Mouse (Mus musculus): ENCODE results near the gene Ccdc57. TPM values are rescaled to one million over a fixed set of nuclear protein-coding genes. Genes with fewer than 3 reads are reported as not detected.
"Not testable (repeated sequence)": the region's sequence is repeated elsewhere in the genome, so short reads cannot be mapped to it uniquely, and the experiment has no call there.

Ccdc57 gene
- polyA plus RNA-seq, 1 experiment from 2014 or later: 8.2 TPM

DNA sequence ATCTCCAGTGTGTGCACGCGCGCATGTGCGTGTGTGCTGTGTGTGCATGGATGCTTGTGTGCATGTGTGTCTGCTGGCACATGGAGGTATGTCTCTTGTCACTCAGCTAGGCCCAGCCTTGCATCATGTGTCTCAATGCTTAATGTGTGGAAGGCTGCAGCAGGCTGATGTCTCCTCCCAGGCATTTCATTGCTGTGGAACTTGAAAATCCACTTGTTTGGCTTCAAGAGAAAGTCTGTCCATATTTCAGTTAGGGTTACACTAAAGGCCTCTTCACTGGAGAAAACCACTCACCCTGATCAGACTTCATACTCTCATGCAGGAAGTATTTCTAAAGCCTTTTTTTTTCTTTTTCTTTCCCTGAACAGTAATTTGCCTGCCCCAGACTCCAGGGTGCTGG is 79.5 kb downstream of the Ccdc57 start:
- Histone ChIP-seq H3K9ac (no peak overlapping the region), H3K4me2 (no peak overlapping the region), H3K4me3 (no peak overlapping the region), H3K4me1 (no peaks in the 10 kb centered on the region), H3K9me3 (no peaks in the 10 kb centered on the region), H3K27ac (no peak overlapping the region), H3K36me3 (replicated peaks) (0 out of 2 replicates have a peak, but pooled peaks cover 1% of the 10 kb centered on the region), H3K27me3 (replicated peaks) (no peaks in the 10 kb centered on the region)
- no peak for ATAC-seq (replicated peaks)
- 100% methylated on average over 4 of the region's 4 CpGs for WGBS

- Histone ChIP-seq H3K4me3 (no peak overlapping the region), H3K4me1 (no peaks in the 10 kb centered on the region), H3K36me3 (replicated peaks) (no peaks in the 10 kb centered on the region), H3K9ac (no peak overlapping the region), H3K27me3 (replicated peaks) (no peaks in the 10 kb centered on the region), H3K27ac (no peak overlapping the region), H3K9me3 (no peaks in the 10 kb centered on the region), H3K4me2 (no peak overlapping the region)
- ATAC-seq (replicated peaks): no peak
- WGBS: 76% methylated on average over 11 of the region's 11 CpGs
Observed at GRCm38 (mm10) chr11:120852083-120852935, 80.4 kb downstream of the Ccdc57 start.

DNA sequence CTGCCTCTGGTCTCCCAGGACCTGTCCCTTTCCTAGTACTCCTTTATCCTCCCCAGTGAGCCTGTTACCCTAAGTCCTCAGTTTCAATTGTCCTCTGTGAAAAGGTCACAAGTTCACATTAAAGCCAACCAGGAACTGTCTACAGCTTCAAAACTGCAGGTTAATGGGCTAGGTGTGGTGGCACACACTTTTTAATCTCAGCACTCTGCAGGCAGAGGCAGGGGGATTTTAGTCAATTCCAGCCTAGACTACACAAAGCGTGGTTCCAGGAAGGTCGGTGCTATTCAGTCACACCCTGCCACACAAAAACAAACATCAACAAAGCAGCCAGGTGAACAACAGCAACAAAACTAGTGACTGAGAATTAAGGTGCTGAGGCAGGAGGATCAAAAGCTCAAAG is 81.1 kb downstream of the Ccdc57 start:
- Histone ChIP-seq H3K9ac (no peak overlapping the region), H3K4me1 (no peaks in the 10 kb centered on the region), H3K27me3 (replicated peaks) (no peaks in the 10 kb centered on the region), H3K4me2 (no peak overlapping the region), H3K4me3 (no peak overlapping the region), H3K27ac (no peak overlapping the region), H3K9me3 (no peaks in the 10 kb centered on the region), H3K36me3 (replicated peaks) (0 out of 2 replicates have a peak, but pooled peaks cover 3% of the 10 kb centered on the region)
- WGBS: 83% methylated on average over 2 of the region's 2 CpGs
- no peak for ATAC-seq (replicated peaks)

- Histone ChIP-seq H3K4me1 (no peaks in the 10 kb centered on the region), H3K4me3 (no peak overlapping the region), H3K27ac (no peak overlapping the region), H3K4me2 (no peak overlapping the region), H3K27me3 (replicated peaks) (no peaks in the 10 kb centered on the region), H3K9ac (no peak overlapping the region), H3K9me3 (no peaks in the 10 kb centered on the region), H3K36me3 (replicated peaks) (0 out of 2 replicates have a peak, but pooled peaks cover 3% of the 10 kb centered on the region)
- WGBS: 76% methylated on average over 1 of the region's 1 CpGs
- ATAC-seq (replicated peaks): no peak
Observed at GRCm38 (mm10) chr11:120851132-120851531, 81.5 kb downstream of the Ccdc57 start.

DNA sequence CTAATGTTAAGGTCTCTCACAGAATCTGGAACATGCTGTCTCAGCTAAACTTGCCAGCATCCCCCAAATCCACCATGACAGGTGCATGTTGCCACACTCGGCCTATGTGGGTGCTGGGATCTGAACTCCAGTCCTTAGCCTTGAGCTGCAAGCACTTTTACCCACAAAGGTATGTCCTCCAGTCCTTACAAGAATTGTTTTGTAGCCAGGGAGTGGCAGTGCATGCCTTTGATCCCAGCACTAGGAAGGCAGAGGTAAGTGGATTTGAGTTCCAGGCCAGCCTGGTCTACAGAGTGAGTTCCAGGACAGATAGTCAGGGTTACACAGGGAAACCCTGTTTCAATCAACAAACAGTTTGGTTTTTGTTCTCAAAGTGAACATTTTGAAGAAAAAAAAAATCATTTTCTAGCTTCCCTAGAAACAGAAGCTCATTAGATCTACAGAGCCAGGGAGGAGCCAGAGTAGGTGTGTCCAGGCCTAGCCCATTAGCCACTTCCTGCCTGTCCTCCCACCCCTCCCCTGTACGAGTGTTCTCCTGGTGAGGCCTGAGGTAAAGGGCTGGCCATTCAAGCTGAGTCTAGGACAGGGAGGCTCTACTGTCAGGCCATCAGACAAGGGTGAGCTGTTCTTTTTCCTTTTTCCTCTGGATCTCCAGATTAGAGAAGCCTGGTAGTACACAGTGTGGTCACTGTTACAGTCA is 82.2 kb downstream of the Ccdc57 start:
- no peaks in the 10 kb centered on the region for H3K27me3 ChIP-seq (replicated peaks)
- H3K4me2 ChIP-seq: no peak overlapping the region
- 69% methylated on average over 2 of the region's 2 CpGs for WGBS
- no peak for ATAC-seq (replicated peaks)
- no peaks in the 10 kb centered on the region for H3K9me3 ChIP-seq
- H3K4me1 ChIP-seq: no peaks in the 10 kb centered on the region
- no peak overlapping the region for H3K4me3 ChIP-seq
- no peak overlapping the region for H3K9ac ChIP-seq
- H3K36me3 ChIP-seq (replicated peaks): 0 out of 2 replicates have a peak, but pooled peaks cover 3% of the 10 kb centered on the region
- H3K27ac ChIP-seq: no peak overlapping the region

- Histone ChIP-seq H3K36me3 (replicated peaks) (0 out of 2 replicates have a peak, but pooled peaks cover 3% of the 10 kb centered on the region), H3K27me3 (replicated peaks) (no peaks in the 10 kb centered on the region), H3K9me3 (no peaks in the 10 kb centered on the region), H3K4me3 (no peak overlapping the region), H3K9ac (no peak overlapping the region), H3K27ac (no peak overlapping the region), H3K4me2 (no peak overlapping the region), H3K4me1 (no peaks in the 10 kb centered on the region)
- ATAC-seq (replicated peaks): no peak
- 91% methylated on average over 9 of the region's 9 CpGs for WGBS
Observed at GRCm38 (mm10) chr11:120846725-120847475, 85.8 kb downstream of the Ccdc57 start.

GRCm38 (mm10) chr11:120844329-120844728 is 88.3 kb downstream of the Ccdc57 start:
- no peaks in the 10 kb centered on the region for H3K27me3 ChIP-seq (replicated peaks)
- 92% methylated on average over 4 of the region's 4 CpGs for WGBS
- ATAC-seq (replicated peaks): no peak

DNA sequence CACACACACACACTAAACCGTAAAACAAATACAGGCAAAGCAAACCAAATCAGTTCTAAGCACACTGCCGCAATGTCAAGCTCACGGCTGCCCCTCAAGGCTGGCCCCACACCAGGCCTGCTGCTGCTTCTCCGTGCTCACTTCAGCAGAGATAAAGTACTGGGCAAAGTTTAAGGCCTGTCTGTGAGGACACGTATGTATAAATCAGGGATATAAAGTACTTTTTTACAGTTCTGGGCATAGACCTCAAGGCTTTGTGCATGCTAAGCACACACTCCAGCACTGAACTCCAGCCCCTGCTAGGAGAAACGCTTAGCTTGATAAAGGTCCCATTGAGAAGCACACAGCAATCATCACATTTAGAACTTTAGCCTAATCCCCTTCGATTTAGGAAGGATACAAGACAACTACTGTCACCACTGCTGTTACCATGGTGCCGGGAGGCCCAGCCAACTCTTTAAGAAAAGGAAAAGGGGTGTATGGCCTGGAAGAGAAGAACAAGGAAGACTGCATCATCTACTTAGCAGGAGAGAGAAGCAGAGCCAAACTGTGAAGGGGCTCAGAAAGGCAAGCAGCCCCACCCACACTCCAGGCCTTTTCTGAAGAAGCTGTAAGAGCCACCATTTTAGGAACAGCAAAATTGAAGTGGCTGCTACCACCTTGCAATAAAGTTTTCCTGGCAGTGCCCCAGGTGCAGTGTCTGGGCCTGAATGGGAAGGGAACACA is 99.0 kb downstream of the Ccdc57 start:
- Histone ChIP-seq H3K9ac (no peak overlapping the region), H3K36me3 (replicated peaks) (no peaks in the 10 kb centered on the region), H3K27me3 (replicated peaks) (no peaks in the 10 kb centered on the region), H3K4me1 (no peaks in the 10 kb centered on the region), H3K4me3 (no peak overlapping the region), H3K9me3 (no peaks in the 10 kb centered on the region), H3K27ac (peak overlapping the region; percentile 54), H3K4me2 (no peak overlapping the region)
- WGBS: 24% methylated on average over 8 of the region's 8 CpGs
- ATAC-seq (replicated peaks): peak; percentile 73

More at GRCm38 (mm10) chr11:120844329-120844728, 88.3 kb downstream of the Ccdc57 start:
- H3K36me3 ChIP-seq (replicated peaks): 0 out of 2 replicates have a peak, but pooled peaks cover 3% of the 10 kb centered on the region
- H3K9me3 ChIP-seq: no peaks in the 10 kb centered on the region
- no peak overlapping the region for H3K4me2 ChIP-seq
- H3K27ac ChIP-seq: no peak overlapping the region
- no peak overlapping the region for H3K9ac ChIP-seq
- H3K4me3 ChIP-seq: no peak overlapping the region
- H3K4me1 ChIP-seq: no peaks in the 10 kb centered on the region

GRCm38 (mm10) chr11:120832962-120833361 is 99.7 kb downstream of the Ccdc57 start:
- not testable (repeated sequence) for H3K36me3 ChIP-seq (replicated peaks); ATAC-seq (replicated peaks)
- WGBS: 91% methylated on average over 5 of the region's 5 CpGs

DNA sequence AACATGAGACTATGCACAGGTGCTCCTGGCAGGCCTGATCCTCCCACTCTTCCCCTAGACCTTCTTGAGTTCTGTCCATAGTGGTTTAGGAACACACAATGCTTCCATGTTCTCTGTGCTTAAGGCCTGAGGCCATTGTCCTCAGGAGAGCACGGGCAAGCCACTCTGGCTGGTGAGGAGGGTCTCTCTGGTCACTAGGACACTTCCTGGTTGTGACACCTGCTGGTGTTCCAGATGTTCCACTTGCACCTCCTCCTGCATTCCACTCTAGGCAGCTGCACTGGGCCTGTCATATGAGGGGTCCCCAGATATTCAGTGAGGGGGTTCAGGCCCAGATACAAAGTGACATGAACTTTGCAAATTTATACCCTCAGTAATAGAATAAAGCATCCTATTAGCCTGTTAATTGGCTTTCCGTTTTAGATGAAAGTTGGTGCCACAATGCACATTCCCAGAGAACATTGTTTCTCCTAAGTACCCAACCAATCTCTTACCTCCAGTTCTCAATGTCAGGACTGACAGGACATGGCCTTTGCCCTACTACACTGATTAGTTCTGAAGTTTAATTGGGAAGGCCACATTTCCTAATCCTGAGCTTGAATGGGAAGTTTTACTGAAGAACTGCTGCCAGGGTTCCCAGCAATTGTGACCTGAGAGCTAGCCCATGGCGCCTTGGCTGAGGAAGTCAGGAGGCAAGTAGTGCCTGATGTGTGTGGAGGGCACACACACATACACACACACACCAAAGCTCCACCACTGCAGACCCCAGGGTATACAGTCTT is 100.8 kb downstream of the Ccdc57 start:
- Histone ChIP-seq H3K9ac (no peak overlapping the region), H3K4me2 (no peak overlapping the region), H3K9me3 (no peaks in the 10 kb centered on the region), H3K4me3 (no peak overlapping the region), H3K36me3 (replicated peaks) (no peaks in the 10 kb centered on the region), H3K27me3 (replicated peaks) (no peaks in the 10 kb centered on the region), H3K27ac (no peak overlapping the region), H3K4me1 (no peaks in the 10 kb centered on the region)
- no peak for ATAC-seq (replicated peaks)
- WGBS: 91% methylated on average over 3 of the region's 3 CpGs

More at GRCm38 (mm10) chr11:120832962-120833361, 99.7 kb downstream of the Ccdc57 start:
- not testable (repeated sequence) for H3K4me1 ChIP-seq; H3K4me3 ChIP-seq; H3K4me2 ChIP-seq; H3K27me3 ChIP-seq (replicated peaks); H3K9ac ChIP-seq; H3K9me3 ChIP-seq
- peak overlapping the region; percentile 54 for H3K27ac ChIP-seq

GRCm38 (mm10) chr11:120830686-120831085 is 102.0 kb downstream of the Ccdc57 start:
- ATAC-seq (replicated peaks): no peak
- 83% methylated on average over 12 of the region's 12 CpGs for WGBS
- no peak overlapping the region for H3K4me2 ChIP-seq
- no peaks in the 10 kb centered on the region for H3K27me3 ChIP-seq (replicated peaks)
- no peak overlapping the region for H3K27ac ChIP-seq
- H3K4me1 ChIP-seq: peaks cover 8% of the 10 kb centered on the region
- no peaks in the 10 kb centered on the region for H3K36me3 ChIP-seq (replicated peaks)
- no peak overlapping the region for H3K4me3 ChIP-seq
- no peak overlapping the region for H3K9ac ChIP-seq
- H3K9me3 ChIP-seq: no peaks in the 10 kb centered on the region
